Mouse (Mus musculus) limb, embryonic 14.5 days (tissue): ENCODE measurements around the gene Rpp25l. TPM values are rescaled to one million over a fixed set of nuclear protein-coding genes. Genes with fewer than 3 reads are reported as not detected.

Source experiments
- ATAC-seq: fragments of 200-750 bp; cut with Nextera tagmentation; 2 replicates; pipeline ENCODE4 v1.8.0; 2017; ENCODE audit warnings: low read depth, moderate number of reproducible peaks, moderate TSS enrichment; ENCODE audit not compliant: low FRiP score
- DNase-seq: peaks from one replicate; pipeline ENCODE4 v3.0.0-alpha.2; 2015; ENCODE audit warnings: low spot score
- H3K27ac ChIP-seq: fragments of 300-500 bp; sonication (generic); replicated peaks from 2 replicates; pipeline ENCODE4 v1.5.1; 2014; ENCODE audit warnings: low read depth, mild to moderate bottlenecking, low read length, moderate library complexity, mixed read lengths
- H3K27me3 ChIP-seq: fragments of 300-500 bp; sonication (generic); 2 replicates; pipeline ENCODE4 v1.6.1; 2014; ENCODE audit warnings: low read length, mixed read lengths; ENCODE audit not compliant: control insufficient read depth, insufficient read depth
- H3K36me3 ChIP-seq: fragments of 300-500 bp; sonication (generic); 2 replicates; pipeline ENCODE4 v1.6.1; 2014; ENCODE audit warnings: mild to moderate bottlenecking, low read length, moderate library complexity, mixed read lengths; ENCODE audit not compliant: control insufficient read depth, insufficient read depth
- H3K4me1 ChIP-seq: fragments of 300-500 bp; sonication (generic); 2 replicates; pipeline ENCODE4 v1.6.1; 2014; ENCODE audit warnings: antibody characterized with exemption, low read length, mixed read lengths; ENCODE audit not compliant: control insufficient read depth, insufficient read depth
- H3K4me2 ChIP-seq: fragments of 300-500 bp; sonication (generic); replicated peaks from 2 replicates; pipeline ENCODE4 v1.6.1; 2014; ENCODE audit warnings: low read depth, mild to moderate bottlenecking, low read length, moderate library complexity; ENCODE audit not compliant: severe bottlenecking
- H3K4me3 ChIP-seq: fragments of 300-500 bp; sonication (generic); replicated peaks from 2 replicates; pipeline ENCODE4 v1.5.1; 2014; ENCODE audit warnings: low read length
- H3K9ac ChIP-seq: fragments of 300-500 bp; sonication (generic); 2 replicates; pipeline ENCODE4 v1.6.1; 2014; ENCODE audit warnings: mild to moderate bottlenecking, low read depth, low read length, moderate library complexity; ENCODE audit not compliant: severe bottlenecking
- H3K9me3 ChIP-seq: fragments of 300-500 bp; sonication (generic); 2 replicates; pipeline ENCODE4 v1.6.1; 2016; ENCODE audit warnings: low read length; ENCODE audit not compliant: control insufficient read depth
- POLR2A ChIP-seq: fragments of 200-500 bp; IDR thresholded peaks from 2 replicates; pipeline ENCODE4 v1.8.0; 2012; ENCODE audit warnings: inconsistent platforms, mild to moderate bottlenecking, moderate library complexity, borderline replicate concordance; ENCODE audit not compliant: insufficient read depth, insufficient read length; ENCODE audit errors: extremely low read depth
- WGBS: fragments of 180-500 bp; shearing (Covaris S2); extraction: QIAGEN DNeasy Blood & Tissue Kit; methylation state at CpG from one replicate; pipeline ENCODE4 v1.1.7; 2014; 5-methylcytosine and 5-hydroxymethylcytosine counted together
- polyA plus RNA-seq, 2 experiments: library from polyadenylated mRNA; depleted of rRNA in 1 of 2; stranded (reverse) in 1 of 2; unstranded in 1 of 2; fragments of >200 nt; fragmentation: Nextera tagmentation in 1 of 2; extraction: Ambion mirVana in 1 of 2; gene quantifications; 2 replicates each; pipeline versions ENCODE4 v1.2.1 to v1.2.3; 2012 to 2014

Gene Rpp25l
- polyA plus RNA-seq, 2 experiments: 59.3 to 69.8 TPM

GRCm38 (mm10) chr4:41715596-41715995, 2.3 kb upstream of the Rpp25l start:
- peaks cover 40% of the 10 kb centered on the region for H3K36me3 ChIP-seq
- TF ChIP-seq POLR2A: no peak
- no peak overlapping the region for H3K4me2 ChIP-seq
- H3K27ac ChIP-seq: no peak overlapping the region
- 81% methylated on average over 5 of the region's 5 CpGs for WGBS
- no peak overlapping the region for H3K4me3 ChIP-seq
- no peaks in the 10 kb centered on the region for H3K9me3 ChIP-seq
- H3K27me3 ChIP-seq: no peaks in the 10 kb centered on the region
- H3K9ac ChIP-seq: no peak overlapping the region
- DNase-seq (no peak), ATAC-seq (no peak)
- peaks cover 29% of the 10 kb centered on the region for H3K4me1 ChIP-seq

DNA sequence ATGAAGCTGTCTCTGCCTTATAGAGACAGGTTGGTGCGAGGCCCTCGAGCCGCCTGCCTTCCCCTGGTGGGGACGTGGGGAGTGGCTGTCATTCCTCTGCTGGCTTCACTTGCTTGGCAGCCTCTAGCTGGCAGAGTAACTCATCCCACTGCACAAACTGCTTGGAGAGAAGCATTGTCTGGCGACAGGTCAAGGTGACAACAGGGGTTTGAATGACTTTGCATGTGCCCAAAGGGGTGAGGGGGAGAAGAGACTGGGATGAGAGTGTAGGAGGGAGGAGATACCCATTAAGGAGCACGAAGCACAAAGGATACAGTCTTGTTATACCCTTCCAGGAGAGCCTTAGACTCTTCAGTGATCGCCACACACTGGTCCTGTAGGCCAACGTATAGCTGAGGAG, 1.7 kb upstream of the Rpp25l start:
- 76% methylated on average over 8 of the region's 8 CpGs for WGBS
- Histone ChIP-seq H3K27me3 (no peaks in the 10 kb centered on the region), H3K4me1 (peaks cover 29% of the 10 kb centered on the region), H3K36me3 (peaks cover 39% of the 10 kb centered on the region), H3K9me3 (no peaks in the 10 kb centered on the region), H3K9ac (no peak overlapping the region), H3K4me3 (no peak overlapping the region), H3K27ac (no peak overlapping the region), H3K4me2 (no peak overlapping the region)
- no peak for TF ChIP-seq POLR2A
- ATAC-seq (no peak), DNase-seq (no peak)

GRCm38 (mm10) chr4:41714276-41714675, 942 bp upstream of the Rpp25l start:
- H3K4me3 ChIP-seq: peak overlapping the region; percentile 86
- peak; percentile 80 for DNase-seq
- ATAC-seq: no peak

GRCm38 (mm10) chr4:41712421-41713196, 725 bp downstream of the Rpp25l start:
- ATAC-seq (no peak), DNase-seq (no peak)
- no peaks in the 10 kb centered on the region for H3K9me3 ChIP-seq
- peak overlapping the region; percentile 92 for H3K9ac ChIP-seq
- H3K4me1 ChIP-seq: peaks cover 29% of the 10 kb centered on the region
- peaks cover 19% of the 10 kb centered on the region for H3K36me3 ChIP-seq
- peak overlapping the region; percentile 52; the same call in 1 of the 2 replicates for H3K27ac ChIP-seq
- no peak for TF ChIP-seq POLR2A
- peak overlapping the region; percentile 71 for H3K4me2 ChIP-seq
- H3K4me3 ChIP-seq: peak overlapping the region; percentile 86
- WGBS: 39% methylated on average over 31 of the region's 31 CpGs
- 0 out of 2 replicates have a peak, but pooled peaks cover 5% of the 10 kb centered on the region for H3K27me3 ChIP-seq

More at GRCm38 (mm10) chr4:41714276-41714675, 942 bp upstream of the Rpp25l start:
- H3K27me3 ChIP-seq: no peaks in the 10 kb centered on the region
- no peak overlapping the region for H3K27ac ChIP-seq
- TF ChIP-seq POLR2A: no peak
- peaks cover 29% of the 10 kb centered on the region for H3K4me1 ChIP-seq
- no peak overlapping the region for H3K9ac ChIP-seq
- peaks cover 33% of the 10 kb centered on the region for H3K36me3 ChIP-seq
- no peaks in the 10 kb centered on the region for H3K9me3 ChIP-seq
- 10% methylated on average over 8 of the region's 8 CpGs for WGBS
- H3K4me2 ChIP-seq: peak overlapping the region; percentile 71

GRCm38 (mm10) chr4:41711705-41712375, 1.5 kb downstream of the Rpp25l start:
- Histone ChIP-seq H3K4me2 (peak overlapping the region; percentile 71), H3K27me3 (0 out of 2 replicates have a peak, but pooled peaks cover 5% of the 10 kb centered on the region), H3K4me1 (peaks cover 23% of the 10 kb centered on the region), H3K9me3 (no peaks in the 10 kb centered on the region), H3K27ac (0 out of 2 replicates have a peak overlapping the region, but pooled peaks have one; percentile 38), H3K4me3 (peak overlapping the region; percentile 86), H3K36me3 (peaks cover 19% of the 10 kb centered on the region), H3K9ac (peak overlapping the region; percentile 92)
- DNase-seq: no peak
- ATAC-seq: no peak
- WGBS: 56% methylated on average over 16 of the region's 16 CpGs
- no peak for TF ChIP-seq POLR2A
